Mouse (Mus musculus): ENCODE measurements at regions not wholly inside any gene's neighbourhood (a gene's known extent, or its start where the extent isn't known, plus 50 kb on each side); places are given as distances from the start of the nearest gene placed in this dataset.

GRCm38 (mm10) chr8:24284966-24285365 lies 440.7 kb downstream of the Adam3 start:
- H3K9ac ChIP-seq (replicated peaks): no peak overlapping the region
- no peaks in the 10 kb centered on the region for H3K27me3 ChIP-seq
- no peak for ATAC-seq (ENCODE audit: insufficient number of reproducible peaks, insufficient read depth, low FRiP score, low TSS enrichment, low read depth)
- H3K4me3 ChIP-seq (replicated peaks): no peak overlapping the region
- no peaks in the 10 kb centered on the region for H3K36me3 ChIP-seq
- no peak overlapping the region for H3K27ac ChIP-seq
- no peaks in the 10 kb centered on the region; the same call in 1 of the 2 replicates for H3K9me3 ChIP-seq
- WGBS: 76% methylated on average over 2 of the region's 2 CpGs
- no peak overlapping the region for H3K4me2 ChIP-seq
- no peaks in the 10 kb centered on the region for H3K4me1 ChIP-seq (replicated peaks)

DNA sequence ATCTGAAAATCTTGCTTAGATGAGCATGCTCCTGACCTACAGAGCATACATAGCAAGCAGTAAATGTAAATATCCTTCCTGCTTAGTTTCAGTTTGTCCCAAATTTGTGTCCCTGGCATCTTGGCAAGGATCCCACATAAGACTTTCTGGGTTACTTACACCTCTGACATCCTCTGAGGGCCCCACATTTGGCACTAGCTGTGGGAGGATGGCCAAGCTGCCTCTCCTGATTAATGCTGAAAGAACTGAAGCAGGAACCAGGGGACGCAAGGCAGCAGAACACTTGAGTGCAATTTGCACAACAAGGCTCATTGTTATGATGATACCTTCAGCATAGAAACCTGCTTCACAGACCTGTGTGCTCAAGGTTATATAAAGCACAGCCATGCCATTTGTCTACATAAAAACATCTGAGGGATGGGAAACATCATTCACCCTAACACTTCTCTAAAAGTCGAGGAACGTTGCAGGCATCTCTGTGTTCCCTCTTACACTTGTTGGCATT lies 441.7 kb downstream of the Adam3 start:
- H3K9me3 ChIP-seq: no peaks in the 10 kb centered on the region; the same call in 1 of the 2 replicates
- 71% methylated on average over 3 of the region's 3 CpGs for WGBS

DNA sequence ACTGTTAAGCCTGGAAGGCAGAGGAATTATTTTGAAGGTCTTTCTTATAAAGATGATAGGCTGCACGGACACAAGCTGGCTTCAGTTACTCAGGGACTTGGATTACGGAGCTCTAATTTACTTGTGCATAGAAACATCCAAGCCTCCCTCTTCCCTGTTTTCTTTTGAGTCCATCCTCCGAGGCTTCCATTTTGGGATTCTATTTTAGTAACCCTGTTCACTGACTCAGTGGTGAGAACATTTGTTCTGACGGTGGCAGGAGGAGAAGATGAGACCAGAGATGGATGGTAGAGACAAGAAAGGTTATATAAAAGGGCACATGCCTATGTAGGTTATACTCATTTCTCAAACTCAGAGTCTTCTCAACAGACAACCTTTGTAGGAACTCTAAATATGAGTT lies 445.4 kb downstream of the Adam3 start:
- no peak overlapping the region for H3K9ac ChIP-seq (replicated peaks)
- no peak for ATAC-seq (ENCODE audit: insufficient number of reproducible peaks, insufficient read depth, low FRiP score, low TSS enrichment, low read depth)
- no peaks in the 10 kb centered on the region for H3K9me3 ChIP-seq
- H3K27ac ChIP-seq: no peak overlapping the region
- no peaks in the 10 kb centered on the region for H3K27me3 ChIP-seq
- no peaks in the 10 kb centered on the region for H3K36me3 ChIP-seq
- H3K4me2 ChIP-seq: no peak overlapping the region
- no peaks in the 10 kb centered on the region for H3K4me1 ChIP-seq (replicated peaks)
- 96% methylated on average over 4 of the region's 4 CpGs for WGBS
- no peak overlapping the region for H3K4me3 ChIP-seq (replicated peaks)

More for the DNA sequence above, 441.7 kb downstream of the Adam3 start:
- ATAC-seq (ENCODE audit: insufficient number of reproducible peaks, insufficient read depth, low FRiP score, low TSS enrichment, low read depth): no peak
- Histone ChIP-seq H3K4me3 (replicated peaks) (no peak overlapping the region), H3K27ac (no peak overlapping the region), H3K27me3 (no peaks in the 10 kb centered on the region), H3K4me1 (replicated peaks) (no peaks in the 10 kb centered on the region), H3K36me3 (no peaks in the 10 kb centered on the region), H3K9ac (replicated peaks) (no peak overlapping the region), H3K4me2 (no peak overlapping the region)

GRCm38 (mm10) chr8:24278391-24278790 lies 447.3 kb downstream of the Adam3 start:
- no peak for ATAC-seq (ENCODE audit: insufficient number of reproducible peaks, insufficient read depth, low FRiP score, low TSS enrichment, low read depth)
- 75% methylated on average over 8 of the region's 8 CpGs for WGBS
- Histone ChIP-seq H3K9me3 (no peaks in the 10 kb centered on the region), H3K36me3 (no peaks in the 10 kb centered on the region), H3K27ac (no peak overlapping the region), H3K4me3 (replicated peaks) (no peak overlapping the region), H3K4me2 (no peak overlapping the region), H3K9ac (replicated peaks) (no peak overlapping the region), H3K4me1 (replicated peaks) (no peaks in the 10 kb centered on the region), H3K27me3 (peaks cover 2% of the 10 kb centered on the region; the same call in 1 of the 2 replicates)

DNA sequence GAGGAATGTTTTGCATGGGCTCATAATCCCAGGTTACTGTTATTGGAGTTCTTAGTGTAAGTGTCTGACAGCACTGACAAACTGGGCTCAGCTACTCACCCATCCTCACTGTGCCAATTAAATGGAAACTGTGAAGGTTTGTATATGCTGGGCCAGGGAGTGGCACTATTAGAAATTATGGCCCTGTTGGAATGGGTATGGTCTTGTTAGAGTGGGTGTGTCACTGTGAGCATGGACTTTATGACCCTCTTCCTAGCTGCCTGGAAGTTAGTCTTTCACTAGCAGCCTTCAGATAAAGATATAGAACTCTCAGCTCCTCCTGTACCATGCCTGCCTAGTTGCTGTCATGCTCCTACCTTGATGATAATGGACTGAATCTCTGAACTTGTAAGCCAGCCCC lies 464.3 kb downstream of the Adam3 start:
- no peak overlapping the region for H3K4me2 ChIP-seq
- H3K27me3 ChIP-seq: no peaks in the 10 kb centered on the region
- ATAC-seq (ENCODE audit: insufficient number of reproducible peaks, insufficient read depth, low FRiP score, low TSS enrichment, low read depth): no peak
- H3K4me1 ChIP-seq (replicated peaks): peaks cover 3% of the 10 kb centered on the region; the same call in 1 of the 2 replicates
- H3K9ac ChIP-seq (replicated peaks): no peak overlapping the region
- no peak overlapping the region for H3K27ac ChIP-seq
- H3K4me3 ChIP-seq (replicated peaks): no peak overlapping the region
- H3K36me3 ChIP-seq: no peaks in the 10 kb centered on the region
- no peaks in the 10 kb centered on the region for H3K9me3 ChIP-seq

- no peak overlapping the region for H3K27ac ChIP-seq
- no peak overlapping the region for H3K4me3 ChIP-seq (replicated peaks)
- no peak for ATAC-seq (ENCODE audit: insufficient number of reproducible peaks, insufficient read depth, low FRiP score, low TSS enrichment, low read depth)
- H3K9ac ChIP-seq (replicated peaks): no peak overlapping the region
- H3K27me3 ChIP-seq: no peaks in the 10 kb centered on the region
- peaks cover 3% of the 10 kb centered on the region; the same call in 1 of the 2 replicates for H3K4me1 ChIP-seq (replicated peaks)
- WGBS: 88% methylated on average over 3 of the region's 3 CpGs
- no peak overlapping the region for H3K4me2 ChIP-seq
- H3K36me3 ChIP-seq: no peaks in the 10 kb centered on the region
- no peaks in the 10 kb centered on the region for H3K9me3 ChIP-seq
Measured at GRCm38 (mm10) chr8:24258622-24259021, 467.0 kb downstream of the Adam3 start.

GRCm38 (mm10) chr8:24242211-24242610 lies 483.4 kb downstream of the Adam3 start:
- no peak overlapping the region for H3K9ac ChIP-seq (replicated peaks)
- no peak overlapping the region for H3K27ac ChIP-seq
- no peaks in the 10 kb centered on the region for H3K36me3 ChIP-seq
- ATAC-seq (ENCODE audit: insufficient number of reproducible peaks, insufficient read depth, low FRiP score, low TSS enrichment, low read depth): no peak
- H3K4me2 ChIP-seq: no peak overlapping the region
- no peaks in the 10 kb centered on the region for H3K27me3 ChIP-seq
- H3K4me3 ChIP-seq (replicated peaks): no peak overlapping the region
- H3K4me1 ChIP-seq (replicated peaks): no peaks in the 10 kb centered on the region
- peaks cover 4% of the 10 kb centered on the region; the same call in 1 of the 2 replicates for H3K9me3 ChIP-seq
- 84% methylated on average over 6 of the region's 6 CpGs for WGBS

DNA sequence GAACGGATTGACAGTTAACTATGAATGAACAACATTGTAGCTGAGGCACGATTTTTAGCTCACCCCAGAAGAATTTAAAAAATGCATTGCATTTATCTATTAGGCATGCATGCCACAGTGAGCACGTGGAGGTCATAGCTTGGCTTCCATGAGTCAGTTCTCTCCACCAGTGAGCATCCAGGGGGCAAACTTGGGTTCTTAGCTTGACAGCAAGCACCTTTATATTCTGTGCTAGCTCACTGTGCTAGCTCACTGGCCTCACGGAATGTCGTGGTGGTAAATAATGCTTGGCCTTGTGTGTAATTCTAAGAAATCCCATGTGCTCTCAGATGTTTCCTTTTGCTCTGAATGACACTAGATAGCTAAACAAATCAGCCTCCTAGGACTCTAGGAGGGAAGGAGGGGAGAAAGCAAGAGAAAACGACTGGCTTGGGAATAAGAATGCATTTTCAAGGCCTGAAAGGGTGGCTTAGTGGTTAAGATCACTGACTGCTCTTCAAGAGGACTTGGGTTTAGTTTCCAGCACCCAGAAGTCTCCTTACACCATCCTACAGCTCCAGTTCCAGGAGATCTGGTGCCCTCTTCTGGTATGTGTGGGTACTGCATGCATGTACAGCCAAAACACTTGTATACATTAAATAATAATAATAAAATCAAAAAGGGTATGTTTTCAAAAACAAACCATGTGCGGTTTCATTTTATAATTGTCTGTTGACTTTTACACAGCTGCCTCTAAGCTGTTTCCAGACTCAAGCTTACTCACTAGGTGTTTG lies 485.3 kb downstream of the Adam3 start:
- H3K27ac ChIP-seq: no peak overlapping the region
- H3K9ac ChIP-seq (replicated peaks): no peak overlapping the region
- H3K27me3 ChIP-seq: no peaks in the 10 kb centered on the region
- no peak overlapping the region for H3K4me2 ChIP-seq
- no peak overlapping the region for H3K4me3 ChIP-seq (replicated peaks)
- H3K36me3 ChIP-seq: no peaks in the 10 kb centered on the region
- 82% methylated on average over 7 of the region's 7 CpGs for WGBS
- H3K9me3 ChIP-seq: peaks cover 4% of the 10 kb centered on the region; the same call in 1 of the 2 replicates
- H3K4me1 ChIP-seq (replicated peaks): no peaks in the 10 kb centered on the region
- ATAC-seq (ENCODE audit: insufficient number of reproducible peaks, insufficient read depth, low FRiP score, low TSS enrichment, low read depth): no peak

DNA sequence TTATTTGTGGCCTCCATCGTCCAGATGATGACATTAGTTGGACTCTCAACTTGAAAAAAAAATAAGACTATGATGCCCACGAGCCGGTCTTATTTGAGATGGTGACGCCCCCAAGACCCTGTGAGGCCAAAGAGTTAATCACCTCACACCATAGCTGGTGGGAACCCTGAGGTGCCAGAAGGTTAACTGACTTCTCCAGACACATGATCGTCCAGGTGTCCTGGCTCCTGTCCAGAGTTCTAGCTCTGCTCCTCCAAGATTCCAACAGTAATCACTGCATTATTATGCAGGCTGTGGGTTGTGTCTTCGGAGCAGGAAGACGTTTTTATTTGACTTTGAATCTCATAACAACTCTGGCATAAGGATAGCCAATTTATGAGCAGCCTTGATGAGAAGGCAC lies 490.7 kb downstream of the Adam3 start:
- Histone ChIP-seq H3K27me3 (no peaks in the 10 kb centered on the region), H3K9me3 (no peaks in the 10 kb centered on the region), H3K4me3 (replicated peaks) (no peak overlapping the region), H3K36me3 (no peaks in the 10 kb centered on the region), H3K9ac (replicated peaks) (no peak overlapping the region), H3K4me1 (replicated peaks) (no peaks in the 10 kb centered on the region; the same call in 1 of the 2 replicates), H3K4me2 (no peak overlapping the region), H3K27ac (no peak overlapping the region)
- no peak for ATAC-seq (ENCODE audit: insufficient number of reproducible peaks, insufficient read depth, low FRiP score, low TSS enrichment, low read depth)
- WGBS: 60% methylated on average over 7 of the region's 7 CpGs

- no peaks in the 10 kb centered on the region for H3K9me3 ChIP-seq
- H3K27ac ChIP-seq: no peak overlapping the region
- H3K27me3 ChIP-seq: no peaks in the 10 kb centered on the region
- ATAC-seq (ENCODE audit: insufficient number of reproducible peaks, insufficient read depth, low FRiP score, low TSS enrichment, low read depth): no peak
- no peak overlapping the region for H3K9ac ChIP-seq (replicated peaks)
- H3K4me1 ChIP-seq (replicated peaks): no peaks in the 10 kb centered on the region
- no peak overlapping the region for H3K4me2 ChIP-seq
- 86% methylated on average over 1 of the region's 1 CpGs for WGBS
- H3K36me3 ChIP-seq: no peaks in the 10 kb centered on the region
- no peak overlapping the region for H3K4me3 ChIP-seq (replicated peaks)
Measured at GRCm38 (mm10) chr8:24228148-24228547, 497.5 kb downstream of the Adam3 start.

DNA sequence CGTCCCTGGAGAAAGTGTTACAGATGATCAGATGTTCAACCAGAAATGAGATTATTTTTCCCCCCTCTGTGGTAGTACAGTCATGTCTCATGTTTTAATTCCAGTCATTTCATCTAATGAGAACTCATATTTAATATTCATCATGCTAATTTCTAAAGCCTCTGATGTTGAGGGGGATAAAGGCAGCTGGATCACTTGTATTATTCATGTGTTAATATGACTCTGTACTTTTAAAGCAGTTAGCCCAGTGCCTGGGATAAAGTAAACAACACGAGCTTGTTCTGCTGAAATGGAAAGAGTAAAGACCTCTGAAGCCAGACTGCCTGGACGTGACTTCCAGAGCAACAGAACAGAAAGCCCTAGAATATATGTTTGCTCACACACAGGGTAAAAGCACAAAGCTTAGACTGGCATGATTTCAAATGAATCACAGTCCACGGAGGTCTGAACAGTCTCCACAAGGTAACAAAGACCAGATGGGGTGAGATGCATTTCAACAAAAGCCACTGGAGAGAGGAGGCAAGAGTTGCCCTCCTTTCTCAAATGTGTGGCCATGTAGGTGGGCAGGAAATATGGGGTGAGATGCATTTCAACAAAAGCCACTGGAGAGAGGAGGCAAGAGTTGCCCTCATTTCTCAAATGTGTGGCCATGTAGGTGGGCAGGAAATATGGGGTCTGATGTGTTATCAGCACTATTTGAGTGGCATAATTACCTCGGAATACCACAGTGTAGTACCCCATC lies 498.1 kb downstream of the Adam3 start:
- Histone ChIP-seq H3K27me3 (no peaks in the 10 kb centered on the region), H3K36me3 (no peaks in the 10 kb centered on the region), H3K4me2 (no peak overlapping the region), H3K9me3 (no peaks in the 10 kb centered on the region), H3K4me1 (replicated peaks) (no peaks in the 10 kb centered on the region), H3K27ac (no peak overlapping the region), H3K9ac (replicated peaks) (no peak overlapping the region), H3K4me3 (replicated peaks) (no peak overlapping the region)
- WGBS: 65% methylated on average over 5 of the region's 5 CpGs
- no peak for ATAC-seq (ENCODE audit: insufficient number of reproducible peaks, insufficient read depth, low FRiP score, low TSS enrichment, low read depth)

Measured in limb, embryonic 12.5 days (tissue).